Mouse (Mus musculus) gastrocnemius, postnatal 10 days (tissue): ENCODE results near the gene Taar5. TPM values are rescaled to one million over a fixed set of nuclear protein-coding genes. Genes with fewer than 3 reads are reported as not detected.

Experiments used
- DNase-seq: peaks from one replicate; pipeline ENCODE4 v3.0.0; 2021; ENCODE audit warnings: mixed read lengths
- long read RNA-seq, 2 experiments: library from polyadenylated mRNA; stranded (forward); transcript quantifications; one replicate each; pipeline ENCODE4 v2.0.0; 2021
- total RNA-seq, 2 experiments: library from RNA; stranded (reverse); gene quantifications; 2 replicates each; pipeline ENCODE4 v1.2.3; 2021

Taar5 gene
- not detected for total RNA-seq
- long read RNA-seq, experiment 1, result 0 reads
- long read RNA-seq, experiment 2, result 0 reads

- no peak for DNase-seq
Measured at GRCm38 (mm10) chr10:23970656-23971165, at the start of gene Taar5. Taar5 (plus strand) TSS chr10:23970706.

- DNase-seq, result no peak
Measured at GRCm38 (mm10) chr10:23922468-23922867, 48.0 kb upstream of the Taar5 start.

GRCm38 (mm10) chr10:23923941-23924340 lies 46.6 kb upstream of the Taar5 start:
- DNase-seq, result no peak

GRCm38 (mm10) chr10:23937613-23938012 lies 32.9 kb upstream of the Taar5 start:
- DNase-seq, result no peak

GRCm38 (mm10) chr10:23938312-23938711 lies 32.2 kb upstream of the Taar5 start, which contains the start of gene Taar2:
Taar2 (plus strand) TSS chr10:23938572.
- DNase-seq, result no peak

GRCm38 (mm10) chr10:23942465-23942864 lies 28.0 kb upstream of the Taar5 start:
- no peak for DNase-seq

GRCm38 (mm10) chr10:23948026-23948425 lies 22.5 kb upstream of the Taar5 start:
- no peak for DNase-seq

GRCm38 (mm10) chr10:23949508-23950005 lies 20.9 kb upstream of the Taar5 start, which contains the start of gene Taar3:
Taar3 (plus strand) TSS chr10:23949558.
- no peak for DNase-seq

- no peak for DNase-seq
Measured at GRCm38 (mm10) chr10:23951714-23952113, 18.8 kb upstream of the Taar5 start.

GRCm38 (mm10) chr10:23959071-23959470 lies 11.4 kb upstream of the Taar5 start:
- DNase-seq, result no peak

- no peak for DNase-seq
Measured at GRCm38 (mm10) chr10:23960444-23960915, 10.0 kb upstream of the Taar5 start, which contains the start of gene Taar4. Taar4 (plus strand) TSS chr10:23960494.

- no peak for DNase-seq
Measured at GRCm38 (mm10) chr10:23963444-23963843, 7.1 kb upstream of the Taar5 start.

- no peak for DNase-seq
Measured at GRCm38 (mm10) chr10:23964921-23965610, 5.4 kb upstream of the Taar5 start.

- no peak for DNase-seq
Measured at GRCm38 (mm10) chr10:23971256-23971655, 750 bp downstream of the Taar5 start.

GRCm38 (mm10) chr10:23977958-23978357 lies 7.5 kb downstream of the Taar5 start:
- no peak for DNase-seq

- peak; percentile 65 for DNase-seq
Measured at GRCm38 (mm10) chr10:23978901-23979705, 8.6 kb downstream of the Taar5 start.

- DNase-seq, result no peak
Measured at GRCm38 (mm10) chr10:23985546-23985945, 15.0 kb downstream of the Taar5 start, which contains the start of gene Taar6. Taar6 (minus strand) TSS chr10:23985646.

- DNase-seq, result no peak
Measured at GRCm38 (mm10) chr10:23986419-23986818, 15.9 kb downstream of the Taar5 start.

GRCm38 (mm10) chr10:23993381-23993780 lies 22.9 kb downstream of the Taar5 start, which contains the start of gene Taar7a:
Taar7a (minus strand) TSS chr10:23993481.
- no peak for DNase-seq

GRCm38 (mm10) chr10:23999639-24000038 lies 29.1 kb downstream of the Taar5 start, which contains the start of gene Taar7b:
Taar7b (plus strand) TSS chr10:23999939.
- no peak for DNase-seq

- no peak for DNase-seq
Measured at GRCm38 (mm10) chr10:24006442-24006841, 35.9 kb downstream of the Taar5 start.

- no peak for DNase-seq
Measured at GRCm38 (mm10) chr10:24007034-24007433, 36.5 kb downstream of the Taar5 start.
